Mouse (Mus musculus) heart, embryonic 11.5 days (tissue): Measurements from ENCODE around the gene Pbx1. TPM values are rescaled to one million over a fixed set of nuclear protein-coding genes. Genes with fewer than 3 reads are reported as not detected.

Source experiments
- ATAC-seq: fragments of 200-750 bp; cut with Nextera tagmentation; replicated peaks from 2 replicates; pipeline ENCODE4 v1.8.0; 2017; ENCODE audit warnings: moderate library complexity; ENCODE audit not compliant: insufficient number of reproducible peaks, low FRiP score, low TSS enrichment
- H3K27ac ChIP-seq: fragments of 300-500 bp; sonication (generic); 2 replicates; pipeline ENCODE4 v1.5.1; 2014; ENCODE audit warnings: mild to moderate bottlenecking, low read depth, low read length
- H3K27me3 ChIP-seq: fragments of 300-500 bp; sonication (generic); 2 replicates; pipeline ENCODE4 v1.6.1; 2014; ENCODE audit warnings: mild to moderate bottlenecking, low read length, mixed read lengths; ENCODE audit not compliant: control insufficient read depth, insufficient read depth
- H3K36me3 ChIP-seq: fragments of 300-500 bp; sonication (generic); 2 replicates; pipeline ENCODE4 v1.6.1; 2014; ENCODE audit warnings: mild to moderate bottlenecking, low read length, moderate library complexity, mixed read lengths; ENCODE audit not compliant: control insufficient read depth, insufficient read depth
- H3K4me1 ChIP-seq: fragments of 300-500 bp; sonication (generic); 2 replicates; pipeline ENCODE4 v1.6.1; 2014; ENCODE audit warnings: low read length; ENCODE audit not compliant: control insufficient read depth, insufficient read depth
- H3K4me2 ChIP-seq: fragments of 300-500 bp; sonication (generic); 2 replicates; pipeline ENCODE4 v1.6.1; 2014; ENCODE audit warnings: mild to moderate bottlenecking, moderate library complexity
- H3K4me3 ChIP-seq: fragments of 300-500 bp; sonication (generic); 2 replicates; pipeline ENCODE4 v1.5.1; 2014; ENCODE audit warnings: low read depth, low read length
- H3K9ac ChIP-seq: fragments of 300-500 bp; sonication (generic); 2 replicates; pipeline ENCODE4 v1.6.1; 2014; ENCODE audit warnings: mild to moderate bottlenecking, low read depth, low read length, moderate library complexity
- H3K9me3 ChIP-seq: fragments of 300-500 bp; sonication (generic); replicated peaks from 2 replicates; pipeline ENCODE4 v1.6.1; 2016; ENCODE audit warnings: low read length; ENCODE audit not compliant: control insufficient read depth
- WGBS: fragments of 180-500 bp; shearing (Covaris S2); extraction: QIAGEN DNeasy Blood & Tissue Kit; methylation state at CpG from one replicate; pipeline ENCODE4 v1.1.7; 2014; ENCODE audit not compliant: insufficient replicate concordance; 5-methylcytosine and 5-hydroxymethylcytosine counted together
- polyA plus RNA-seq: library from polyadenylated mRNA; unstranded; fragments of >200 nt; fragmentation: Nextera tagmentation; extraction: Ambion mirVana; gene quantifications from 2 replicates; pipeline ENCODE4 v1.2.1, GENCODE M21; 2014

Gene Pbx1
- polyA plus RNA-seq, 1 experiment from 2014 or later: 33.5 TPM

DNA sequence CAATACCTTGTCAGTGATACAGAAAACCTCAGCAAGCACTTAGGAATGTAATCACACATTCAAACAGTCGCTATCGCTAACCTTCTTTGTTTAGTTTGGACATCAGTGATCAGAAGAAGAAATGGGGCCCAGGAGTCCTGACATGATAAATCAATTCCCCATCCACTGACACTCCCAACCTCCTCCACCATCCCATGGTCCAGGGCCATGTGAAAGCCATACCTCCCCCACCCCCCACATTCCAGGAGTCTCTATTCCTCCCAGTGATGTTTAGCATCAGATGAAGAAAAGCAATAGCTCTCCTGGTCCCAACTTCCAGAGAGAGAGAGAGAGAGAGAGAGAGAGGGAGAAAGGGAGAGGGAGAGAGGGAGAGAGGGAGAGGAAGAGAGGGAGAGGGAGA is 28.5 kb downstream of the Pbx1 start:
- Histone ChIP-seq H3K36me3 (0 out of 2 replicates have a peak, but pooled peaks cover 4% of the 10 kb centered on the region), H3K4me3 (no peak overlapping the region), H3K9me3 (no peaks in the 10 kb centered on the region), H3K9ac (no peak overlapping the region), H3K27me3 (no peaks in the 10 kb centered on the region), H3K27ac (no peak overlapping the region), H3K4me1 (peaks cover 33% of the 10 kb centered on the region), H3K4me2 (no peak overlapping the region)
- 74% methylated on average over 2 of the region's 2 CpGs for WGBS
- no peak for ATAC-seq

DNA sequence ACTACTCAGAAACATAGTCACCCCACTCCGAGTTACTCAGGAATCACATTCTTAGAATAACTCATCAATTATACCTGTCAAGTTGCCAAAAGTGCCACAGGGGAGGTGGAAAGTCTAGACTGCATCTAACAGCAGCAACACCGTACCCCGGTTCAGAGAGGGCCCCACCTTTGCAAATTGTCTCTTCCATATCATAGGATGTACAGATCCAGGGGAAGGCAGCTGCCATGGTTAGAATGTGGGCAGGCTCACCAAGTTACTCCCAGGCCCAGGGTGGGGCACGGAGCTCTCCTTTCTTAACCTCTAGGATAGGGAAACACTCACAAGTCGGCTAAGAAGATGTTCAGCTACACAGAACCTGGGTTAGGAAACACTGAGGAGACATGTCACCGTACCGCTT is 29.4 kb downstream of the Pbx1 start:
- Histone ChIP-seq H3K4me3 (no peak overlapping the region), H3K27ac (no peak overlapping the region), H3K9ac (no peak overlapping the region), H3K9me3 (no peaks in the 10 kb centered on the region), H3K27me3 (no peaks in the 10 kb centered on the region), H3K4me2 (no peak overlapping the region), H3K4me1 (peaks cover 33% of the 10 kb centered on the region), H3K36me3 (0 out of 2 replicates have a peak, but pooled peaks cover 4% of the 10 kb centered on the region)
- no peak for ATAC-seq
- WGBS: 45% methylated on average over 7 of the region's 7 CpGs

DNA sequence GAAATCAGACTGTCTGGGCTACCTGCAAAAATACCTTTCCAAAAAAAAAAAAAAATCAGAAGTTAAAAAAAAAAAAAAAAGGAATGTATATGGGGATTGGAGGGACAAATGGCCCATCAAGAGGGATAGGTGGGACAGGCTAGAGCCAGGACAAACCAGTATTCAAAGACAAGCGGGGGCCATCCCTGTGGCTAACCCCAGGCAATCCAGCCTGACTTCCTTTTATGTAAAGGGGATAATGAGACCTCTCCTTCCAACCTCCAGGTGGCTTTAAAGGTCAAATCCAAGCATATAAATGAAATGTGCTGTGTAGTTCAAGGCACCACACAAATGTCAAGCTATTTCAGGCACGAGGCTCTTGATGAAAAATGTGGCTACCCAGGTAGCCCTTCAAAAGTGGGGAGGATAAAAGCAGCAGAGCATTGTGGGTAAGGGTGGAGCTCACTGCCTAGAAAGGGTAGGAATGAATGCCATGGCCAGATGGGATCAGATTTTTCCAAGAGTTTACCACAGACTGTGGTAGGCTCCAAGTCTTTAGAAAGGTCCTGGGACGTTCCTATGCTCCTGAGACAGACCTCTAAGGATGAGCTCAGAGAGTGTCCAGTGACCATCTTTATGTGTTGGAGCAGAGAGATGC is 36.4 kb downstream of the Pbx1 start:
- H3K27ac ChIP-seq: no peak overlapping the region
- 0 out of 2 replicates have a peak, but pooled peaks cover 2% of the 10 kb centered on the region for H3K36me3 ChIP-seq
- 82% methylated on average over 3 of the region's 3 CpGs for WGBS
- no peak overlapping the region for H3K4me3 ChIP-seq
- no peak overlapping the region for H3K4me2 ChIP-seq
- H3K4me1 ChIP-seq: peaks cover 34% of the 10 kb centered on the region
- H3K9me3 ChIP-seq: no peaks in the 10 kb centered on the region
- H3K9ac ChIP-seq: no peak overlapping the region
- no peak for ATAC-seq
- no peaks in the 10 kb centered on the region for H3K27me3 ChIP-seq

DNA sequence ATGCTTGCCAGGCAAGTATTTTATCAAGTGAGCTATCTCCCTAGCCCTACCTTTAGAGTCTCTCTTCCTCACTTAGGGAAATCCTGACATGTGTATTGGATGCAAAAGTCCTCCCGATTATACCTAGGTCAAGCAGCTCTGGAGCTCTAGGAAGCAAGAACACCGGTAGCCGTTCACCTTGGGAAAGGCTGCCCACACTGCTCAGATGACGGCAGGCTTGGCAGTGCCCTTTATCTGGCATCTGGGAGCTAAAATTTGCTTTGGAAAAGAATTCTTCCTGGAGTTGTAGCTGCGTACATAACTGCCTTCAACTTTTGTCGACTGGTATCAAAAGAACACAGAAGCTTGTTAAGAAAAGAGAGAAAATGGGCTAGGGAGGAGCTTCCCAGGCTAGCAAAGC is 37.5 kb downstream of the Pbx1 start:
- H3K9me3 ChIP-seq: no peaks in the 10 kb centered on the region
- H3K4me1 ChIP-seq: peaks cover 34% of the 10 kb centered on the region
- H3K36me3 ChIP-seq: peaks cover 6% of the 10 kb centered on the region; the same call in 1 of the 2 replicates
- no peaks in the 10 kb centered on the region for H3K27me3 ChIP-seq
- H3K9ac ChIP-seq: no peak overlapping the region
- no peak overlapping the region for H3K4me2 ChIP-seq
- H3K27ac ChIP-seq: no peak overlapping the region
- 80% methylated on average over 6 of the region's 6 CpGs for WGBS
- ATAC-seq: no peak
- no peak overlapping the region for H3K4me3 ChIP-seq

DNA sequence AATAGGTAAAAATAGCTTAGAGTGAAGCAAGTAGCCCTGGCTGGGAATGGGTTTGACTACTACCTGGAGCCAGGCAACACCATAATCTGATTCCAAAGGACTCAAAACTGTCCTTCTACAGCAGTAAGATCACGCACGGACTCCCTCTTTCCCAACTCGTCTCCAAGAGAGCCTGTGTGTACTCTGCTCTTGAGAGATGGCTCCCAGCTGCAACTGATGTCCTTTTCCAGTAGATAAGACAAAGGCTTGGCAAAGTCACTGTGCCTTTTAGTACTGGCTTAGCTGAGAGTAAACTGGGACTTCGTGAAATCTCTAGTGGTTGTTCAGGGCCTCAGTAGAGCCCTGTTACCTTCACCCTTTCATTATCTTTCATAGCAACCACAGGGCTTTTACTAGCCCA is 38.6 kb downstream of the Pbx1 start:
- ATAC-seq: no peak
- H3K27ac ChIP-seq: no peak overlapping the region
- H3K36me3 ChIP-seq: peaks cover 8% of the 10 kb centered on the region; the same call in 1 of the 2 replicates
- peaks cover 34% of the 10 kb centered on the region for H3K4me1 ChIP-seq
- WGBS: 36% methylated on average over 4 of the region's 4 CpGs
- H3K9ac ChIP-seq: no peak overlapping the region
- no peak overlapping the region for H3K4me3 ChIP-seq
- H3K9me3 ChIP-seq: no peaks in the 10 kb centered on the region
- H3K4me2 ChIP-seq: no peak overlapping the region
- H3K27me3 ChIP-seq: no peaks in the 10 kb centered on the region

DNA sequence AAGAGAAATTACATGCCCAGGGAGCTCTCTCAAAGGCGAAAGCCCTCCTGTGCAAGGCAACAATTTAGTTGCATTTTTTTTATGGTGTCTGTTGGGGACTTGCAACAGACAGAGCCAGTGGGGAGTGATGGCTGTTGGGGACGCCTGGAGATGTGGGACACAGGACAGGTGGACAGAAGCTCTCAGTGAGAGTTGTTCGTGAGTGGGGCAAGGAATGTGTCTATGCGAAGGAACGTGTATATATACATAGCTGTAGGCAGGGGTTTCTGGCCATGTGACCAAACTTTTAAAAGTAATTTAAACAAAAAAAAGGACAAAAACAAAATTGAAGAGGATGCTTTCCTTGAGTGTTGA is 39.6 kb downstream of the Pbx1 start:
- H3K4me2 ChIP-seq: peak overlapping the region; percentile 14; the same call in 1 of the 2 replicates
- no peak for ATAC-seq
- 65% methylated on average over 5 of the region's 5 CpGs for WGBS

DNA sequence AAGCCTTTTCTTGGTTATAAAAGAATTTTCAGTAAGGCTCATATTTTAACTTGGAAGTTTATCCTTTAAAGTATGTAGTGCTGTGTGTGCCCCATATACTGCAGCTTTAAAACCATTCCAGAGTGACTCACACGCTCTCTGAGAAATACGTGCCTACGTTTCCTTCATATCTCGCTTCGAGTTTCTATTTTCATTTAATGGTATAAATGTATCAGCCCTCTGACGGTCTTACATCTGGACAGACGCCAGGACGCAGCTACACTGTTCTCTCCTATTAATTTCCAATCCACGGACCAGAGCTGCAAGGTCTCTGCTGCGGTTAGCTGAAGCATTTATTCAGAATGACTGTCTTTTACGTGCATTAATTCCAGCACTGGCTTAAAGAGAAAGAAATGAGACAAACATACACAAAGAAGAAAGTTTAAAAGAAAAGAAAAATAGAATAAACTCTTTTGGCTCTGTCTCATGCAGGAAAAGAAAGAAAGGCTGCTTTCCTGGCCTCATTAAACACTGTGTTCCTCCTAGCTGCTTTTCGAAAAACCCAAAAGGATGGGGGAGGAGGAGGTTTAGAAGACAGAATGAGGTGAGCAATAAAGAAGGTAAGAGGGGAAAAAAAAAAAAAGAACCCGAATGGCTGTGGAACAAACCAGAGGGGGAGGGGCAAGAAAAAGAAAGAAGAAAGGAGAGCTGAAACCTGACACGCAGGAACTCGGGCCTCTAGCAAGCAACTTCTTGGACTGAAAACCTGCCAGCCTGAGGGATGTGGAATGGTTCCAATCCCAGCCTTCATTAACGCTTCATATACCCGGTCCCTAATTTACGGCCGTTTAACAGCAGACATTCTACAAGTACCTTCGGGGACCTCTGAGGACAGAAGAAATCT is 40.2 kb downstream of the Pbx1 start:
- 51% methylated on average over 20 of the region's 20 CpGs for WGBS
- no peak for ATAC-seq
- H3K9ac ChIP-seq: no peak overlapping the region
- no peaks in the 10 kb centered on the region for H3K27me3 ChIP-seq
- H3K4me1 ChIP-seq: peaks cover 36% of the 10 kb centered on the region
- no peak overlapping the region for H3K4me3 ChIP-seq
- no peaks in the 10 kb centered on the region for H3K9me3 ChIP-seq
- H3K27ac ChIP-seq: peak overlapping the region; percentile 24; the same call in 1 of the 2 replicates
- peaks cover 8% of the 10 kb centered on the region; the same call in 1 of the 2 replicates for H3K36me3 ChIP-seq
- H3K4me2 ChIP-seq: peak overlapping the region; percentile 14; the same call in 1 of the 2 replicates

More for the DNA sequence above, 39.6 kb downstream of the Pbx1 start:
- peaks cover 34% of the 10 kb centered on the region for H3K4me1 ChIP-seq
- H3K9me3 ChIP-seq: no peaks in the 10 kb centered on the region
- no peaks in the 10 kb centered on the region for H3K27me3 ChIP-seq
- H3K9ac ChIP-seq: no peak overlapping the region
- no peak overlapping the region for H3K4me3 ChIP-seq
- no peak overlapping the region for H3K27ac ChIP-seq
- H3K36me3 ChIP-seq: peaks cover 8% of the 10 kb centered on the region; the same call in 1 of the 2 replicates

DNA sequence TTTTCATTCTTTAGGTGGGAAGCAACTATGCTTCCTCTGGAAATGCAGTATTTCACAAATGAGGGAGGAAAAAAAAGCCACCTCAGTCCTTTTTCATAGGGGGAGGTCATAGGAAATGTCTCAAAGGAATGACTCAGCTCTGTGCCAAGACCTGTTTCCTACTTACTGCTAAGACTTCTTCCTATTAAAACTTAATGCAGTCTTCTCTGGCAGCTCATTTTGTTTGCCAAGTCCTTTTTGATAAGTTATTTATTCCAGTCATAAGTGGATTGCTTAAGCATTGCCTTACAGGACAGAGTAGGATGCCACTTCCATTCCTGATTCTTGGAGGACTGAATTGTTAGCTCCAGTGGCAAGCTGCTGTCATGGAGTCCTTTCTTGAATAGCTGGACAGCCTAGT is 41.3 kb downstream of the Pbx1 start:
- Histone ChIP-seq H3K27ac (no peak overlapping the region), H3K36me3 (peaks cover 8% of the 10 kb centered on the region; the same call in 1 of the 2 replicates), H3K9me3 (no peaks in the 10 kb centered on the region), H3K4me2 (no peak overlapping the region), H3K4me1 (peaks cover 42% of the 10 kb centered on the region), H3K27me3 (no peaks in the 10 kb centered on the region), H3K4me3 (no peak overlapping the region), H3K9ac (no peak overlapping the region)
- no peak for ATAC-seq
